Mouse (Mus musculus) lung, postnatal 36 days (tissue): ENCODE measurements around the gene Spg21.
A peak's percentile ranks its signal among the peaks of the same experiment; 100 is the strongest.

Experiments used
- DNase-seq: peaks from one replicate; pipeline ENCODE4 v3.0.0; 2022; ENCODE audit warnings: mixed read lengths

Gene Spg21

DNA sequence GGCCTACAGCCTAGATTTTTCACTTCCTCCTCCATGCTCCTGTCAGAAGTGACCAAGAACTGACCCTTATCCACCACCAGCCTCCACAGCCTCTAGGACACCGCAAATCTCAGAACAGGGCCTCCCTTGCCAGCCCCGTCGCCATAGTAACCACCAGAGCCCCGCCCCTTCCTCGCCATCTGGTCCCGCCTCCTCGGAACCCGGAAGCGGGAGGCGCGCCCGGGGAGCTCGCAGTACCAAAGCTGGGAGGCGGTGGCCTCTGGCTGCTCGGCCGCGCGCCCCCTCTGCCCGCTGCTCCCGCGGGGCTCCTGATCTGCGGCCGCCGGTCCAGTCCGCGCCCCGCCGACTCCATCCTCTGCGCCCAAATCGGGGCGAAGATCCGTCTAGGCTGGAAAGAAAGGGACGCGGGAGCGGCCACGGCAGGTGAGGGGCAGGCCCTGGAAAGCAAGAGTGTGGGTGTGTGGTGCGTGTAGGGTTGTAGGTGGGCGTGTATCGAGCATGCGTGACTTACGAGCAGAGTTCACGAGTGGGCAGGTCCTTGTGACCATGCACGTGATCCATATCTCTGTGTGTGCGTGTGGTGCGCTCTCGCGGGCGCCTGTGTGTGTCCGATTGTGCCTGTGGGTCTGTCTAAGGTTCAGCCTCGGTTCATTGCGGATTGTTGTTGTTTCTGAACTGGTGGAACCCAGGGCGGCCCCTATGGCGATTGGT lies at the start of gene Spg21:
Gene Spg21, plus strand, starts transcription at position 216 of the 711 bp plus-strand sequence.
- DNase-seq, result peak; percentile 96

DNA sequence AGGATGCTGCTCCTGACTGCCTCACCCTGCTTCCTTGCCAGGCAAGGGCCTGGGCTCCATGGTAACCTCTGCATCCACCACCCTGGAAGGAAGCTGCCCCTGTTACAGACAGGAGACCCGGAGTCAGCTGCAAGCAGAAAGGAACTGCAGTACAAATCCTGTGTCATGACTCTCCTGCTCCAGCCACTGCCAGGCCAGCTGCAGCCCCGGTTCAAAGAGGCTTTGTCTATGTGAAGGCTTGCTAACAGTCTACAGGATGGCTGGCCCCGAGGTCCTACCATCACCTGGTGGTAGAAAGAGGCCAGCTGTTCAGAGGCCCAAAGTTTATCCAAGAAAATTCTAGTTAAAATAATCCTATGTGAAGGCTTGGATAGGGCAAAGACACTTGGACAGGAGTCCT lies 49.4 kb upstream of the Spg21 start:
- DNase-seq, result no peak

DNA sequence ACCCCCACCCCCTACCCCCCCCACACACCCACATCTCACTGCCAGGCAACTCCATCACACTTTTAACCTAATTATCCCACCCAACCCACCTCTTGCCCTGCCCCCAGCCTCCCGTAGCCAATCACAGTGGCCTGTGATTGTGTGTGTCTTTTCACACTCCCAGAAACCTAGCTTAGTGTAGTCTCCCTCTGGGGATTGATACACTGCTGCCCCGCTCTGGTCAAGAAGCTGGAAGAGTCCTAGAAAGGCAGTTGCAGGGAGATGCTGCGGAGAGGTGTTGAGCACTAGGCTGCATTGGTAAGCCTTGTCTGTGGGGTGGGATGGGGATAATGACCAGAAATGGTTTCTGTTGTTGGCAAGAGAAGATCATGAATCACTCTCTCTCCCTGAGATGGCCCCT lies 43.0 kb upstream of the Spg21 start:
- peak; percentile 24 for DNase-seq

DNA sequence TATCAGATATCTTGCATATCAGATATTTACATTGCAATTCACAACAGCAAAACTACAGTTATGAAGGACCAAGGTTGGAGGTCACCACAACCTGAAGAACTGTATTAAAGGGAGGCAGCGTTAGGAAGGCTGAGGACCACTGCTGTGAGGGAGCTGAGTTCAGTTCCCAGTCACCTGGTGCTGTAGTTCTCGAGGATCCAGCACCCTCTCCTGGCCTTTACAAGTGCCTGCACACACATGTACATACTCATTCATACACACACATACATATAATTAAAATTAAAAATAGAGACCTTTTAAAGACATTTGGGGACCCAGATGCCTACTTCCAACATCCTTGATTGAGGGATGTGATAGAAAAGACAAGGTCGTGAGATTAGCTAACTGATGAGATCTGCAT lies 41.1 kb upstream of the Spg21 start:
- no peak for DNase-seq

DNA sequence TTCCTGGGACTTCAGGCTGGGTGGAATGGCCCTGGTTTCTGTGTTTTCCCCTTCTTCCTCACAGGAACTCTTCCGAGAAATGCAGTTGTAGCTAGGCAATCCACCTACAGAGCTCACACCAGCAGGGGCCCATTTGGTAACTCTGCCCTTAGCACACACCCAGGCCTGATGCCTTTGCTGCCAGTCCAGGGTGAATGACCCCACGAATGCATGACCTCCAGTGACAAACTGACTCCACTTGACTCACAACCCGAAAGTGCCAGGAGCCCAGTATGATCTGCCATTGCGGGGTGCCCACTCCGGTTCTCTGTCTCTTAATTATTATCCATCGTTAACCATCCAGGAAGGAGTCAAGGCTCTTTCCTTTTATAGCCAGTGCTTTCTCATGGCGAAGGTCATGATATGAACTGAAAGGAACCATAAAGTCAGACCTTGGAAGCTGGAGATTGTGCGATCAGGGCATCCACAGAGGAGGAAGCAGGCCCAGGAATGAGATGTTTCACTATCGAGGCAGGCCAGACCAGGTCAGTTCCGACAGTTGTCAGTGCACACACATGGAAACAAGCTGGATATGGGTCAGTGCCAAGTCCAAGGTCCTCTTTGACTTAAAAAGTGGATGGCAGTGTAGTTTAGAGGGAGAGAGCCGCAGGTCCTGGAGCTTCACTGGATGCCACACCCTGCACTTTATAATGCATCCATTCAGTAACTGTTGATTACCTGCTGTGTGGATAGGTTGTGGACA lies 37.8 kb upstream of the Spg21 start, which contains the start of gene Slc51b:
Gene Slc51b, minus strand, starts transcription at position 196 of the 742 bp plus-strand sequence.
- no peak for DNase-seq

DNA sequence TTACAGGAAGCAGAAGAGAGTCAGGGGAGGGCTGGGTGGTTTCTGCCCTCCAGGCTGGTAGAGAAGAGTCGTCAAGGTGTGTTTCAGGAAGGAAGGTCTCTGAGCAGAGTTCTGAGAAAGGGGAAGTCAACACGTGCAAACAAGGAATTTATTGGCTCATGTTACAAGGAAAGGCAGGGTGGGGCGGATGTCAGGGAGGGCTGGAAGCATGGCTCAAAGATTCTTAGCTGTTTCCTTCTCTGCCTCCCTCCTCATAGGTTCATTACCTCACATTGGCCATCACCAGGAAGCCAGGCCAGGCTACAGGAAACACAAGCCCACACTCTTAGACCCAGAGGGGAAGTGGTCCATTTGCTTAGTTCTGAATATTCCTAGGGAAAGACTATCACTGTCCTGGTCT lies 36.4 kb upstream of the Spg21 start:
- DNase-seq, result no peak

DNA sequence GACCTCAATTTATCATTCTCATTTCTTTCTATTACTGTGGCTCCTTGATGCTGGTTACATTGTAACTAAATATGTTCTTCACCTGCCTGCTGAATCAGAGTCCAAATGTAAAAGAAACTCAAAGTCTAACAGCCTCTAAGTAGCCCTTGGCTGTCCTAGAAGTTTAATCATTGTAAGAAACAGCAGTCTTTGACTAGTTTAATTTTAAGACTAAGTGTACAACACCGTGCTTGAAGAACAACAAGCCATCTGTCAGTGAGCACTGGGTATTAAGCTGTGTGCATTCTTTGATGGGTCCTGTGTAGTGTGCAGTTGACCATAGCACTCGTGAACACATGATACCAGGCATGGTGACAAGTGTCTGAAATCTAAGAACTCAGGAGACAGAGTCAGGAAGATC lies 33.2 kb upstream of the Spg21 start:
- no peak for DNase-seq

DNA sequence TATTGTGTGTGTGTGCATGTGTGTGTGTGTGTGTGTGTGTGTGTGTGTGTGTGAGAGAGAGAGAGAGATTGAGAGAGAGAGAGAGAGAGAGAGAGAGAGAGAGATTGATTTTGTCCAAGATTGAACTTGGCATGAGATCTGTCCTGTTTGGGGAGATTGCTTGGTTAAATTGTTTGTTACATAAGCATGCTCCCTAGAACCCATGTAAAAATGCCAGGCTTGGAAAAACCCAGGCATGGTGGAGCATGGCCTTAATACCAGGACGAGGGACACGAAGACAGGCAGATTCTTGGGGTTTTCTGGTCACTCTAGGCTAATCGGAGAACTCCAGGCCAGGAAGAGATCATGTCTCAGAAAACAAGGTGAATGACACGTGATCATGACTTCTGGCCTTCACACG lies 32.7 kb upstream of the Spg21 start:
- no peak for DNase-seq

DNA sequence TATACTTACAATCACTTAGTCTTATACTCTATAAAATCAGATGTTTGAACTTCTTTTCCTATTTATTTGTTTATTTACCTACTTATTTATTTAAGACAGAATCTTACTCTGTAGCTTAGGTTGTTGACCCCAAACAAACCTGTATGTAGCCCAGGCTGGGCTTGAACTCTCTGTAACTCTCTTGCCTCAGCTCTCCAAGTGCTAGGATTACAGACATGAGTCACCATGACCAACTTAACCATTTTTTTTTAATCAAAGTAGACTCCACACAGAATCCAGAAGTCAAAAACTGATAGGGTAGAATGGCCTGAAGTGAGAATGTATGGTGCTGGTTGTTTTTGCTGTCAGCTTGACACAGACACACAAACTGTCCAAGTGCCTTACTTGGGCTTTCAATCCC lies 30.3 kb upstream of the Spg21 start:
- no peak for DNase-seq

DNA sequence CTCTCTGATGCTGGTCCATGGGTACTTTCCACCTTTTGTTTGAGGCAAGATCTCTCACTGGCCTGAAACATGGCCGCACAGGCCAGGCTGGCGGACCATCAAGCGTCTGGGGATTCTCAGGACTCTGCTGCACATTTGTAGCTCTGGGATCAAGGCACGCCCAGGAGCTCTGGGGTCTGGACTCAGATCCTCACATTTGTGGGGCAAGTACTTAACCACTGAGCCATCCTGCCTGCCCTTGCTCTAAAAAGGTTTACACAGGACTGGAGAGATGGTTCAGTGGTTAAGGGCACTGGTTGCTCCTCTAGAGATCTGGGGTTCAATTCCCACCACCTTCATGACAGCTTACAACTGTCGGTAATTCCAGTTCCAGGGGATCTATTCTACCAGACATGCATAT lies 29.8 kb upstream of the Spg21 start:
- no peak for DNase-seq

DNA sequence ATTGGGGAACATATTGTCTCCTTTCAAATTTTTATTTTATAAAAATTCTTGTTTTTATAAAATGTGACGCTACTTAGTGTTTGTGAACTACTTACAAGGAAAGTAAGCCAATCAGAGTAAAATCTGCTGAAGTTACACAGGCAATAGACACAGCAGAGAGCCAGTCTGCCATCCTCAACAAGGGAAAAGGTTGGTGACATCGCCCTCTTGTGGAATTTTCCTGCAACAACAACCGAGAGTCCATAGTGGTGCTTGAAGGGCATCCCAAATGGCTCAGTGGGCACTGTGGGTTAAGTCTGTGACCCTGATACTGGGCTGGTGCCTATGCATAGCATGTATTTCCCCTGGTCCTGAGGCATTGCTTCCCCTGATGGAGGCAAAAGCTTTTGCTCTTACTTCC lies 28.5 kb upstream of the Spg21 start:
- DNase-seq, result peak; percentile 93

DNA sequence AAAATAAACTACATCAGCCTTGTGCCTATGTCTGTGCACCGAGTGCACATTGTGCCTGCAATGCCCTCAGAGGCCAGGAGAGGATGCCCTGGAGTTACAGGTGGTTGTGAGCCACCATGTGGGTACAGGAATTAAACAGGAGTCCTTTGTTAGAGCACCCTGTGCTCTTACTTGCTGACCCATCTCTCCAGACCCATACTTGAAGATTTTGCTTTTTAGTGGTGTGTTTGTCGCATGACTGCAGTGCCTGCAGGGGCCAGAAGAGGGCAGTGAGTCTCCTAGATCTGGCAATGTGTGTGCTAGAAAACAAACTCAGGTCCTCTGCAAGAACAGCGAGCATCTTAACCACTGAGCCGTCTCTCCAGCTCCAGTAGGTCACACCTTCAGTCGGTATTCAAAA lies 26.6 kb upstream of the Spg21 start:
- DNase-seq, result peak; percentile 63

DNA sequence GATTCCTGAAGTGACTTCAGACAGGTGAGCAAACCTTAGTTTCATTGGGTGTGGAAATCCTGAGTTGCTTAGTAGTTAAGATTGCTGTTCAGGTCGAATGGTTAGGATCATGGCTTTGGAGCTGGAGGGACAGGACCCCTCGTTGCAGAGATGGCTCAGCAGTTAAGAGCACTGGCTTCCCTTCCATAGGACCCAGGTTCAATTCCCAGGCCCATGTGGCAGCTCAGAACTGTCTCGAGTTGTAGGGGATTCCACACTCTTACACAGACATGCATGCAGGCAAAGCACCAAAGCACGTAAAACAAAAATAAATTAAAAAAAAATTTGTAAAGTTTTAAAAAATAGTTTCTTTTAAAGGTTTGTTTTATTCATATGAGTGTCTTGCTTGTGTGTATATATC lies 25.5 kb upstream of the Spg21 start:
- no peak for DNase-seq

DNA sequence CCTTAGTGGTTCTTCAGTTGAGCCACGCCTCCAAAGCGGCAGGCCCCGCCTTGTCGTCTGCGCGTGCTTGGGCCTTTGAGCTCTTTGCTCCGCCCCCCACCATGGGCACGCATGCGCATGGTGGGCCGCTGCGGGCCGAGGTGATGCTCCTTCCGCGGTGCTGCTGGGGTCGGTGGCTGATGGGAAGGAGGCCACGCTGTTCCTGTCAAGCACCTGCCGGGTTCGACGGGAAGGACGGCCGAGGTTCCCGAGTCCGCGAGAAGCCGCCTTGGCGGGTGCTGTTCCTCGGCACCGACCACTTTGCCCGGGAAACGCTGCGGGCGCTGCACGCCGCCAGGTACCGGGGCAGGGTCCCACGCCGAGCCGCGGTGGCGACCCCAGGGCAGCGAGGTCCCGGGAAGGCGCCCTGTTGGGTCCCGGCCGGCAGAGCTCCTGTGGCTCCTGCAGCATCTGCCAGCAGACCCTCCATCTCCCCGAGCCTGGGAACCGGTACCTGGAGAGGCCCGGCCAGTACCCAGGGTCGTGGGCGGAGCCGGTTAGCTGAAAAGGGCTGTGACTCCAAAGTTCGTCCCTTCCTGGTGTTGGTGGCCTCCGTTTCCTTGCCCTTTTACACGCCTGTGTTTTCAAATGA lies 25.0 kb upstream of the Spg21 start, which contains the start of gene Mtfmt:
Gene Mtfmt, plus strand, starts transcription at position 112 of the 631 bp plus-strand sequence.
- DNase-seq, result peak; percentile 98

DNA sequence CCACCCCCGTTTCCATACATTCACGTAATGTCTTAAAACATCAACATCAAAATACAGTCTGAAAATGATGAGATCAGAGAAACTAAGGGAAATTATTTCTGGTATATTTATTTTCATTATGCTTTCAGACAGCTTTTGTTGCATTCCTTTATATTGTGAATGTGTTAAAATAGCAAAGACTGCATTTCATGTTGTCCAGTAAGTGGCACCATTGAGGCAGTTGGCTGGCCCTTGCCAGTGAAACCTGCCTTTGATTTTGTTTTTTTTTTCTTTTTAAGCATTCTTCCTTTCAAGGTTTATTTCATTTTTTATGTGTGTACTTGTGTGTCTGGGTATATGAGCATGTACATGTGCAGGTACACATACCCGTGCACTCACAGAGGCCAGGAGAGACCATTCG lies 16.1 kb upstream of the Spg21 start:
- no peak for DNase-seq

DNA sequence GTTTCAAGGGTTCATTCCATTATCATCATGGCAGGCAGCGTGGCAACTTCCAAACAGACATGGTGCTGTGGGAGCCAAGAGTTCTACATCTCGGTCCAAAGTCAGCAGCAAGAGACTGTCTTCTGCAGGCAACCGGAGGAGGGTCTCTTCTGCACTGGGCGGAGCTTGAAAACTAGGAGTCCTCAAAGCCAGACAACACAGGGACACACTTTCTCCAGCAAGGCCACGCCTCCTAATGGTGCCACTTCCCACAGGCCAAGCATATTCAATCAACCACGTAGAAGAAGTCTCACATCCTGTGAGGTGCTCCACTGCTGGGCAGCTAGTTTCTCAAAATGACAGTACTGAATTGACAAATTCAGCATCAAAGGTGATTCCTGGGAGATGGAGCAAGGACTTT lies 12.8 kb upstream of the Spg21 start:
- no peak for DNase-seq

DNA sequence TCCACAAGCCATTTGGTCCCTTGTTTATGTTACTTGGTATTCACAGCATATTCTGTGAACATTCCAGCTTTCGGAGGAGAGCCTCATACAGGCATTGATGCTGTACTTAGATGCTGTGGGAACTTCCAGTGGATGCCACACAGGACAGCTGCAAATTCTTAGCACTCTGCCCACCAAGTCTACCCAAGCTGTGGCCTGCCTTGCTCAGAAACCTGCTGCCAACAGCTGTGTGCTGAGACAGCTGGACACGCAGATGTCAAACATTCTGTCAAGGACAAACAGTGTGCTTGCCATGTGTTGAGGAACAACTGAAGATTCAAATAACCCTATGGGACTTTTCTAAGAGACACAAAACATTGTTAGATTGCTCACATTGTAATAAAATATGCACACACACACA lies 1.8 kb upstream of the Spg21 start:
- DNase-seq, result no peak

DNA sequence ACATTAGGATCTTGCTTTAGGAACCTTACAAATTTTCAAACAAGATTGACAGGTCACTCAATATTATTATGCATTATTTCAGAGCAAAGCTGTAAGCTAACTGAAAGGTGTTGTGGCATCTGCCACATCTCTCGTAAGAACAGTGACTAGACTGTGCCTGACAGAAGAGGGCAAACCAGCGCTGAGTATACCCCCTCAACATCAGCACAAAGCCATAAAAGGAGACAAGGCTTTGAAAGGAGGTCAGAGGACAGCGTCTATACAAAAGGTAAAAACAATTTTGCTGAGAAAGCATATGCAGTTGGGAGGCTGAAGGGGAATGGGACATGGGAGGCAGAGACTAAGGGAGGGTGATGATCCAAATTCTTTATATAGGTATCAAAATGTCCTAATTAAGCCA lies 549 bp upstream of the Spg21 start:
- no peak for DNase-seq

DNA sequence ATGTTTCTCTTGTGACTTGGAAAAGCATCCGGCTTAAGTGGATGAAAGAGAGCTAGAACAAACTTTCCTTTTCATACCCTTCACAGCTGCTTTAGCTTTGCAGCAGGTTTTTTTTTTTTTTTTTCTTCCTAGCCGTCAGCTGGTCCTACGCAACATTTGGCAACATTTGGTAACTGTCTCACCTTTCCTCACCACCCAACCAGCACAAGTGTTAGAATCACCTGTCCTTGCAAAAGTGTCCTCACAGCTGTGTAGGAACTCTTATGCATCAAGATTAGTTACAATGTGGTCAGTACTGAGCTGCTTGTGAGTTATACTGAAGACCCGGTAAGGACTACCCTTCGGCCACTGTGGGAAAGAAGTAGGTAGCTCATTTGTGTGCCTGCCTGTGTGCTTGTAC lies 1.8 kb downstream of the Spg21 start:
- peak; percentile 70 for DNase-seq

DNA sequence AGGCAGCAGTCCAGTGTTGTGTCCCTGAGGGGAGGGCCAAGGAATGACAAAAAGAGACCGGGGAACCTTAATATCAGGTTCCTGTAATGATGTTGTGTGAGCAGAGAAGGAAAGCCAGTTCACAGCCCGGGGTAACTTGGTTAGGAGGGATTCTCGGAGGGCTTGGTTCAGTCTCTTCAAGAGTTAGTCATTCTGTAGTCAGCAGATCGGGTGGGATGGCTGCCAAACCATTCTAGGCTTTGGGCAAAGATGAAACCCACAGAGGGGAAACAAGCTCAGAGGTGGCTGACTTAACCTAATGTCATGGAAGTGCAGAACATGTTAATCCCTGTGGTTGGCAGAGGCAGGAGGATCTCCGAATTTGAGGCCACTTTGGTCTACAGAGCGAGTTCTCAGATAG lies 3.4 kb downstream of the Spg21 start:
- peak; percentile 69 for DNase-seq

DNA sequence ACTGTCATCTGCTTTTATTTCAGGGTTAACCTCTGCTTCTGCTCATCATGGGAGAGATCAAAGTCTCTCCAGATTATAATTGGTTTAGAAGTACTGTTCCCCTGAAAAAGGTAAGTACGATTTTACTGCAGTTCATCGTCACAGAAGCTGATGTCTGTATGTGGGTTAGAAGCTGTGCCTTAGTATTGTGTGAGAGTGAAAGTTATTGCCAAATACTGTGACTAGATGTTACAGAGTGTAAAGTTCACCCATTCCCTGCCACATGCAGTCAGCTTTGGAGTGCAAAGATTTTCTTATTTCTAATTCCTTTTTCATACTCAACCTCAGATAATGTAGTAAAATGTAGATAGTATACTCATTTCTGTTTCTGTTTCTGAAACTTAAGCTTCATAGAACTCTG lies 4.5 kb downstream of the Spg21 start:
- no peak for DNase-seq

DNA sequence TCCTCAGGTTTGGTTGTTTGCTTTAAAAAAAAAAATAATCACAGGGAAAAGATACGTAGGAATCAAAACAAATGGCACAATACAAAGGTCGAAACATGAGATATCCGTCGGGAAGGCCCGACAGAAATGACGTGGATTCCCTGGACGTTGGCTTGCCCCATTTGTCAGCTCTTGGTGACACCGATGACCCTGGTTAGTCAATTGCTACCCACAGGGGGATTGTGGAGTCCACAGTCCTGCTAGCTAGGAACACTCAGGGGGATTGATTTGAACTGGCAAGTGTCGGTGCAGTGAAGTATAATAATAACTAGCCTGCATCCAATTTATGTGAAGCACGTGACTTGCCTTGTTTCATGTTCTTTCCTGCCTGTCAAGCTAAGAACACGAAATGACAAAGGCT lies 6.9 kb downstream of the Spg21 start:
- DNase-seq, result no peak

DNA sequence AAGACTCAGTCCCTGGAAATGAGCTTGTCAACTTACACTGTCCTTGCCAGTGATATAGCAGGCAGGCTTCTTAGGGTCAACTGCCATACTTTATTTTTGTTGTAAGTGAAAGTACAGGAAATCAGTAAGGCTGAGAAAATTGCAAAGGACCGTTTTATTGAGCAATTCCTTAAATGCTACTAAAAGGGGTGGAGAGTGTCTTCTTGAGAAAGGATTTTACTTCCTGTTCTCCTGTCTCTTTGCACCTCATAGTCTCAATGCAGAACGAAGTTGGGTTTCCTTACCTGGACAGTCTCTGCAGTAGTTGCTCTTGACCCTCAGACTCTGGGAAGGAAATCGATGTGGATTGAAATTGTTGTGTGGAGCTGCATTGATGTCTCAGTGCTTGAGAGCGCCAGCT lies 12.0 kb downstream of the Spg21 start:
- no peak for DNase-seq

DNA sequence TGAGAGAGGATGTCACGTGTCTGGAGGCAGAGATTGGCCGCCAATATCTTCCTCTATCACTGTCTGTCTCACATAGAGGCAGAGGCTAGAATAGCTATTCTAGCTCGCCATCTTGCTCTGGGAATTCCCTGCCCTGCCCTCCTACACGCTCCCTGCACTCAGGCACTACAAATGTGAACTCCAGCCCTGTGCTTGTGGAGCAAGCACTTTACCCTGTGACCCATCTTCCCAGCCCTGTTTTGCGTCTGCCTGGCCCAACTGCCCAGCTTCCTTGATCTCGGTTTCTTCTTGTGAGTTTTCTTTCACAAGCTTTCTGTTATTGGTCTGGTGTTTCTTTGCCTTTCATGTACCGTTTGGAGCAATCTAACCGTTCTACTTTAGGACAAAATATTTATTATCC lies 18.4 kb downstream of the Spg21 start:
- no peak for DNase-seq
